Mouse (Mus musculus): ENCODE measurements around the gene Sdf4.

Sdf4 gene

GRCm38 (mm10) chr4:156054130-156054529 lies 61.5 kb downstream of the Sdf4 start:
- no peak for DNase-seq (ENCODE audit: low read depth in 2 of 2, low spot score in 2 of 2)

- DNase-seq (ENCODE audit: low read depth in 2 of 2, low spot score in 2 of 2), result no peak
These were observed 61.9 kb downstream of the Sdf4 start for GRCm38 (mm10) chr4:156054606-156055005.

- no peak for DNase-seq (ENCODE audit: low read depth in 2 of 2, low spot score in 2 of 2)
These were observed 62.5 kb downstream of the Sdf4 start for GRCm38 (mm10) chr4:156055173-156055572.

GRCm38 (mm10) chr4:156057702-156058101 lies 65.0 kb downstream of the Sdf4 start:
- DNase-seq (ENCODE audit: low read depth in 2 of 2, low spot score in 2 of 2), result no peak

GRCm38 (mm10) chr4:156058826-156059225 lies 66.2 kb downstream of the Sdf4 start:
- DNase-seq (ENCODE audit: low read depth in 2 of 2, low spot score in 2 of 2), result no peak

GRCm38 (mm10) chr4:156059261-156059660 lies 66.6 kb downstream of the Sdf4 start, which contains the start of gene Ttll10:
Gene Ttll10, minus strand, starts transcription at chr4:156059414.
- no peak for DNase-seq (ENCODE audit: low read depth in 2 of 2, low spot score in 2 of 2)

GRCm38 (mm10) chr4:156059713-156060112 lies 67.0 kb downstream of the Sdf4 start:
- no peak for DNase-seq (ENCODE audit: low read depth in 2 of 2, low spot score in 2 of 2)

Data from CD8-positive naive resting alpha-beta T cell, adult 2 months (primary cell).